8 mouse cellular contexts compared by ENCODE assay signal in genomic region chr16:10992090-10993031, GRCm38 (mm10).
DNase-seq lines count a peak whose midpoint lies in the region; ATAC-seq lines count a peak whose summit lies in the region.

No protein-coding gene starts in this region.

- H3K4me1 ChIP-seq in liver, embryonic 16.5 days (ENCODE audit: control insufficient read depth, low read depth, low read length) = peaks cover 18% of the 10 kb centered on the region

- H3K36me3 ChIP-seq in liver, embryonic 16.5 days (ENCODE audit: control insufficient read depth, insufficient read depth) = no peaks in the 10 kb centered on the region

- H3K9ac ChIP-seq in liver, embryonic 16.5 days (ENCODE audit: low read depth, low read length) = peak overlapping the region; percentile 84

- ATAC-seq in liver, embryonic 16.5 days (ENCODE audit: low read depth) = peak; percentile 37

- no peaks in the 10 kb centered on the region for H3K27me3 ChIP-seq in liver, embryonic 16.5 days (ENCODE audit: control insufficient read depth, insufficient read depth, low read depth, low read length)

- WGBS in liver, embryonic 16.5 days (ENCODE audit: insufficient replicate concordance) = under 1% methylated on average over 52 of the region's 52 CpGs

- H3K9me3 ChIP-seq in liver, embryonic 16.5 days (replicated peaks; ENCODE audit: control insufficient read depth, low read length) = no peaks in the 10 kb centered on the region

- peak overlapping the region; percentile 89 for H3K4me2 ChIP-seq in liver, embryonic 16.5 days (ENCODE audit: low read depth, low read length)

- DNase-seq in gastrocnemius, adult 18-20 months (ENCODE audit: low spot score) = peak; percentile 42
- DNase-seq in gastrocnemius, adult 8-10 months (ENCODE audit: low spot score in 2 of 2) = no peak
- peak; percentile 30 for DNase-seq in adrenal gland, postnatal 25 days
- peak; percentile 52 for DNase-seq in forelimb bud, embryonic 11.5 days (ENCODE audit: low read depth, low spot score)
- DNase-seq in hindlimb bud, embryonic 11.5 days (ENCODE audit: extremely low spot score, low read depth, low spot score) = peak; percentile 28
- peak; percentile 57 to 65 for DNase-seq in natural killer cell, adult 2 months (ENCODE audit: low spot score in 2 of 2)
- DNase-seq in testis, postnatal 10 days (ENCODE audit: low spot score) = peak; percentile 67

- H3K27ac ChIP-seq in liver, embryonic 16.5 days (ENCODE audit: low read length) = peak overlapping the region; percentile 80

- peak overlapping the region; percentile 74 for H3K4me3 ChIP-seq in liver, embryonic 16.5 days (ENCODE audit: low read depth, low read length)

Comparison
In these comparisons a context has a peak if more than half of its experiments do, and no peak if none do; other contexts are left out.
1. DNase-seq: peak in gastrocnemius, adult 18-20 months (single experiment), adrenal gland, postnatal 25 days (single experiment), forelimb bud, embryonic 11.5 days (single experiment), hindlimb bud, embryonic 11.5 days (single experiment), natural killer cell, adult 2 months (2 of 2) and testis, postnatal 10 days (single experiment); none in gastrocnemius, adult 8-10 months (0 of 2).